Mouse (Mus musculus) liver, embryonic 11.5 days (tissue): Measurements from ENCODE around the gene Gm49366. TPM values are rescaled to one million over a fixed set of nuclear protein-coding genes. Genes with fewer than 3 reads are reported as not detected.
"Not testable (repeated sequence)": the region's sequence is repeated elsewhere in the genome, so short reads cannot be mapped to it uniquely, and the experiment has no call there.

Experiments used
- ATAC-seq: fragments of 200-750 bp; cut with Nextera tagmentation; replicated peaks from 2 replicates; pipeline ENCODE4 v1.8.0; 2017; ENCODE audit warnings: moderate number of reproducible peaks, mild to moderate bottlenecking, moderate TSS enrichment, moderate library complexity; ENCODE audit not compliant: low FRiP score
- DNase-seq: peaks from one replicate; pipeline ENCODE4 v3.0.0-alpha.2; 2017; ENCODE audit warnings: low spot score
- H3K27ac ChIP-seq: fragments of 300-500 bp; sonication (generic); 2 replicates; pipeline ENCODE4 v1.5.1; 2014; ENCODE audit warnings: mild to moderate bottlenecking, low read depth, low read length, control low read depth
- H3K27me3 ChIP-seq: fragments of 300-500 bp; sonication (generic); replicated peaks from 2 replicates; pipeline ENCODE4 v1.6.1; 2014; ENCODE audit warnings: low read length, mixed read lengths; ENCODE audit not compliant: control insufficient read depth, insufficient read depth
- H3K36me3 ChIP-seq: fragments of 300-500 bp; sonication (generic); 2 replicates; pipeline ENCODE4 v1.6.1; 2014; ENCODE audit warnings: mild to moderate bottlenecking, low read length, moderate library complexity, mixed read lengths; ENCODE audit not compliant: control insufficient read depth, insufficient read depth
- H3K4me1 ChIP-seq: fragments of 300-500 bp; sonication (generic); replicated peaks from 2 replicates; pipeline ENCODE4 v1.6.1; 2014; ENCODE audit warnings: low read length, mixed read lengths; ENCODE audit not compliant: control insufficient read depth, insufficient read depth
- H3K4me2 ChIP-seq: fragments of 300-500 bp; sonication (generic); 2 replicates; pipeline ENCODE4 v1.6.1; 2014; ENCODE audit warnings: mild to moderate bottlenecking, control low read depth, moderate library complexity
- H3K4me3 ChIP-seq: fragments of 300-500 bp; sonication (generic); 2 replicates; pipeline ENCODE4 v1.5.1; 2014; ENCODE audit warnings: low read depth, low read length, control low read depth
- H3K9ac ChIP-seq: fragments of 300-500 bp; sonication (generic); 2 replicates; pipeline ENCODE4 v1.6.1; 2014; ENCODE audit warnings: low read depth, low read length, control low read depth
- H3K9me3 ChIP-seq: fragments of 300-500 bp; sonication (generic); 2 replicates; pipeline ENCODE4 v1.6.1; 2016; ENCODE audit warnings: low read length, inconsistent platforms, mixed read lengths; ENCODE audit not compliant: control insufficient read depth
- WGBS: fragments of 180-500 bp; shearing (Covaris S2); extraction: QIAGEN DNeasy Blood & Tissue Kit; methylation state at CpG from one replicate; pipeline ENCODE4 v1.1.7; 2014; 5-methylcytosine and 5-hydroxymethylcytosine counted together
- polyA plus RNA-seq: library from polyadenylated mRNA; unstranded; fragments of >200 nt; fragmentation: Nextera tagmentation; extraction: Ambion mirVana; gene quantifications from 2 replicates; pipeline ENCODE4 v1.2.1, GENCODE M21; 2014

The Gm49366 gene
- polyA plus RNA-seq, result not detected in 2 replicates

DNA sequence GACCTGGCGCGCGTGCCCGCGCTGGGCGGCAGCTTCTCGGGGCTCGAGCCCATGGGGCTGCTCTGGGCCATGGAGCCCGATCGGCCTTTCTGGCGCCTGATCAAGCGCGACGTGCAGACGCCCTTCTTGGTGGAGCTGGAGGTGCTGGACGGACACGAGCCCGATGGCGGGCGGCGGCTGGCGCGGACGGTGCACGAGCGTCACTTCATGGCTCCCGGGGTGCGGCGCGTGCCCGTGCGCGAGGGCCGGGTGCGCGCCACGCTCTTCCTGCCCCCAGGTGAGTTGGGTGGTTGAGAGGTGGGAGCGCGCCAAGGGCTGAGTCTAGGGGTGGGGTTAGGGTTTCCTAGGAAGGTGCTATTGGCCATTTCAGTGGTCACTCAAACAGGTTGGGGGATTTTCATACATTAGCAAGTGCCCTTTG, at the start of gene Gm49366:
TSS of gene Gm49366 (plus strand) at position 245 of the 421 bp plus-strand sequence.
- peak within 1 kb of the TSS; percentile 52; the same call in 1 of the 2 replicates for H3K9ac ChIP-seq
- H3K4me1 ChIP-seq, H3K9me3 ChIP-seq, DNase-seq, H3K36me3 ChIP-seq, H3K27me3 ChIP-seq, ATAC-seq, H3K27ac ChIP-seq: not testable (repeated sequence)
- peak within 1 kb of the TSS; percentile 50 for H3K4me3 ChIP-seq
- 6% methylated on average over 36 of the region's 39 CpGs for WGBS
- H3K4me2 ChIP-seq, result peak within 1 kb of the TSS; percentile 70

DNA sequence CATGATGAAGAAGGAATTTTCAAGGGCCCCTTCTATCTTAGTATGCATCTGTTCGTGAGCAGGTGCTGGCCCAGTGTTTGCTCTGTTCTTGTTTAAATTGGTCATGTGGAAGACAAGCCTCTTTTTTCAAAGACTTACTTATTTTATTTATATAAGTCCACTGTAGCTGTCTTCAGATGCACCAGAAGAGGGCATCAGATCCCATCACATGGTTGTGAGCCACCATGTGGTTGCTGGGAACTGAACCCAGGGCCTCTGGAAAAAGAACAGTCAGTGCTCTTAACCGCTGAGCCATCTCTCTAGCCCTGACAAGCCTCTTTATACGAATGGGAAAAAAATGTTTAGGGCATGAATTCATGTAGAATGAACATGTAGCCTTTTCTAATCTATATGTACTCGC, 49.4 kb upstream of the Gm49366 start:
- Histone ChIP-seq H3K9ac (no peak overlapping the region), H3K27ac (no peak overlapping the region), H3K36me3 (no peaks in the 10 kb centered on the region), H3K4me3 (no peak overlapping the region), H3K27me3 (no peaks in the 10 kb centered on the region), H3K9me3 (no peaks in the 10 kb centered on the region), H3K4me1 (peaks cover 10% of the 10 kb centered on the region; the same call in 1 of the 2 replicates), H3K4me2 (no peak overlapping the region)
- ATAC-seq, result no peak
- 89% methylated on average over 4 of the region's 4 CpGs for WGBS
- DNase-seq, result no peak

DNA sequence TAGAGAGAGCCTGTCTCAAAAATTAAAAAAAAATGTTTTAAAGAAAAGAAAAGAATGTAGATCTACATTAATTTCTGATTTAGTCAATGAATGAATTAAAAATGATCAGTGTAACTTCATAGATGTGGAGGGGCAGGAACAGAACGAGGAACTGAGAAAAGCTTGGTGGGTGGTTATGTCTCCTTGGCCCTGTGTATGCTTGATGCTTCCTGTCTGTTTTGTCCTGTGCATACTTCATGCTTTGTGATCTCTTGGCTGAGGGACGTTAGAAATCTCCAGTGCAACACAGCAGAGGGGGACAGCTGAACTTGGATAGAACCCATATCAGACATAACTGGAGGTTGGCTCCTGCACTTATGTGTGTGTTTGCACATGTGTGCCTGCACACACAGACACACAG, 41.5 kb upstream of the Gm49366 start:
- 56% methylated on average over 2 of the region's 2 CpGs for WGBS
- ATAC-seq, result no peak
- no peak overlapping the region for H3K27ac ChIP-seq
- H3K9ac ChIP-seq, result no peak overlapping the region
- H3K4me2 ChIP-seq, result no peak overlapping the region
- no peaks in the 10 kb centered on the region for H3K9me3 ChIP-seq
- H3K4me1 ChIP-seq, result no peaks in the 10 kb centered on the region; the same call in 1 of the 2 replicates
- DNase-seq, result no peak
- no peaks in the 10 kb centered on the region for H3K36me3 ChIP-seq
- H3K27me3 ChIP-seq, result no peaks in the 10 kb centered on the region
- H3K4me3 ChIP-seq, result no peak overlapping the region

- Histone ChIP-seq H3K4me3 (no peak overlapping the region), H3K27ac (no peak overlapping the region), H3K4me2 (no peak overlapping the region), H3K9me3 (no peaks in the 10 kb centered on the region), H3K27me3 (no peaks in the 10 kb centered on the region), H3K9ac (no peak overlapping the region), H3K36me3 (no peaks in the 10 kb centered on the region), H3K4me1 (no peaks in the 10 kb centered on the region; the same call in 1 of the 2 replicates)
- ATAC-seq (no peak), DNase-seq (no peak)
- WGBS, result 57% methylated on average over 11 of the region's 11 CpGs
Observed at GRCm38 (mm10) chr12:83998341-83999107, 40.2 kb upstream of the Gm49366 start.

DNA sequence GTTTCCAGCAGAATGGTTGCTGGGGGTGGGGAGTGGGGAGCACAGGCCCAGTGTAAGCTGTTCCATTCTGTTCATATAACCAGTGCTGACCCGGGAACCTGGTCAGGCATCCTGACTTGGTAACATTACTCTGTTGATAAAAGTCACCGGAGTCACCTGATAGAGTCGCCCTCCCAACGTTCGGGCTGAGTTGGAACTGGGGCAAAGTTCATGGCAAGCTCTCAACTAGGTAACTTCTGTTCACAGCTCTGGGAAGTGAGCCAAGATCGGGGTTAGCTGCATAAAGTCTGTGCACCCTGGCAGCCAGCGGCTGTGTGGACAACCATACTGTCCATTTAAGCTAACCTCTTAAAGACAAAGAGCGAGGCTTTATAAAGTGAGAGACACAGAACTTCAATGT, 39.5 kb upstream of the Gm49366 start:
- WGBS, result 62% methylated on average over 8 of the region's 8 CpGs
- not testable (repeated sequence) for H3K4me1 ChIP-seq, H3K9me3 ChIP-seq, H3K27ac ChIP-seq, H3K4me2 ChIP-seq, H3K36me3 ChIP-seq, DNase-seq, H3K4me3 ChIP-seq, H3K9ac ChIP-seq, H3K27me3 ChIP-seq
- ATAC-seq, result peak; percentile 49

- ATAC-seq (no peak), DNase-seq (no peak)
- H3K9ac ChIP-seq, result no peak overlapping the region
- no peak overlapping the region for H3K4me2 ChIP-seq
- H3K27me3 ChIP-seq, result no peaks in the 10 kb centered on the region
- H3K36me3 ChIP-seq, result no peaks in the 10 kb centered on the region
- no peak overlapping the region for H3K4me3 ChIP-seq
- H3K4me1 ChIP-seq, result no peaks in the 10 kb centered on the region; the same call in 1 of the 2 replicates
- no peaks in the 10 kb centered on the region for H3K9me3 ChIP-seq
- H3K27ac ChIP-seq, result no peak overlapping the region
- WGBS, result 64% methylated on average over 3 of the region's 3 CpGs
Observed at GRCm38 (mm10) chr12:84000418-84000817, 38.3 kb upstream of the Gm49366 start.

GRCm38 (mm10) chr12:84003866-84004265, 34.9 kb upstream of the Gm49366 start:
- Histone ChIP-seq H3K4me1 (no peaks in the 10 kb centered on the region), H3K27ac (no peak overlapping the region), H3K36me3 (no peaks in the 10 kb centered on the region), H3K4me2 (no peak overlapping the region), H3K4me3 (no peak overlapping the region), H3K9ac (no peak overlapping the region), H3K27me3 (no peaks in the 10 kb centered on the region), H3K9me3 (no peaks in the 10 kb centered on the region)
- WGBS, result 79% methylated on average over 1 of the region's 1 CpGs
- no peak for ATAC-seq
- no peak for DNase-seq

GRCm38 (mm10) chr12:84008251-84008650, 30.5 kb upstream of the Gm49366 start:
- DNase-seq, result no peak
- Histone ChIP-seq H3K4me3 (no peak overlapping the region), H3K4me1 (no peaks in the 10 kb centered on the region), H3K9ac (no peak overlapping the region), H3K27ac (no peak overlapping the region), H3K4me2 (no peak overlapping the region), H3K36me3 (no peaks in the 10 kb centered on the region; the same call in 1 of the 2 replicates), H3K27me3 (peaks cover 11% of the 10 kb centered on the region; the same call in 1 of the 2 replicates), H3K9me3 (no peaks in the 10 kb centered on the region)
- WGBS, result 86% methylated on average over 10 of the region's 12 CpGs
- no peak for ATAC-seq

GRCm38 (mm10) chr12:84008729-84009128, 30.0 kb upstream of the Gm49366 start:
- Histone ChIP-seq H3K4me1 (no peaks in the 10 kb centered on the region), H3K9ac (no peak overlapping the region), H3K27me3 (peaks cover 11% of the 10 kb centered on the region; the same call in 1 of the 2 replicates), H3K4me3 (peak overlapping the region; percentile 42; the same call in 1 of the 2 replicates), H3K36me3 (no peaks in the 10 kb centered on the region; the same call in 1 of the 2 replicates), H3K9me3 (no peaks in the 10 kb centered on the region), H3K4me2 (peak overlapping the region; percentile 56), H3K27ac (no peak overlapping the region)
- no peak for ATAC-seq
- no peak for DNase-seq
- 69% methylated on average over 8 of the region's 8 CpGs for WGBS
